ENCODE assay signal across 11 mouse cellular contexts in genomic region chr14:31832022-31832421, GRCm38 (mm10). TPM values are rescaled to one million over a fixed set of nuclear protein-coding genes. Genes with fewer than 3 reads are reported as not detected.
A peak's percentile ranks its signal among the peaks of the same experiment; 100 is the strongest.
DNase-seq lines count a peak whose midpoint lies in the region; ATAC-seq and TF ChIP-seq lines count a peak whose summit lies in the region.
"Had no signal": no experiment of that assay in that cellular context is flagged by ENCODE, and none has a peak within 500 bp of the region (broad histone marks: within the 10 kb centered on the region; RNA-seq: fewer than 3 reads in every experiment).

No protein-coding gene starts in this region.

- H3K4me2 ChIP-seq in forebrain, embryonic 11.5 days (ENCODE audit: low read depth, low read length, severe bottlenecking) = no peak overlapping the region
- peak overlapping the region; percentile 87 for H3K4me2 ChIP-seq in forebrain, embryonic 13.5 days
- H3K4me2 ChIP-seq in liver, postnatal 0 days (ENCODE audit: low read depth, low read length) = peak overlapping the region; percentile 91; the same call in 1 of the 2 replicates
- no peak overlapping the region for H3K4me2 ChIP-seq in kidney, embryonic 15.5 days

- H3K27ac ChIP-seq in forebrain, embryonic 10.5 days = no peak overlapping the region
- no peak overlapping the region for H3K27ac ChIP-seq in forebrain, embryonic 11.5 days (ENCODE audit: low read depth, low read length)
- no peak overlapping the region for H3K27ac ChIP-seq in forebrain, embryonic 13.5 days
- H3K27ac ChIP-seq in liver, postnatal 0 days (ENCODE audit: low read depth) = no peak overlapping the region
- no peak overlapping the region for H3K27ac ChIP-seq in kidney, embryonic 15.5 days

- H3K4me3 ChIP-seq in forebrain, embryonic 10.5 days = peak overlapping the region; percentile 93
- no peak overlapping the region for H3K4me3 ChIP-seq in forebrain, embryonic 11.5 days (ENCODE audit: low read depth, low read length)
- peak overlapping the region; percentile 98; the same call in 1 of the 2 replicates for H3K4me3 ChIP-seq in forebrain, embryonic 13.5 days
- no peak overlapping the region for H3K4me3 ChIP-seq in liver, postnatal 0 days (ENCODE audit: low read depth, low read length)
- H3K4me3 ChIP-seq in kidney, embryonic 15.5 days (replicated peaks) = no peak overlapping the region

- H3K36me3 ChIP-seq in forebrain, embryonic 10.5 days (replicated peaks) = peaks cover 3% of the 10 kb centered on the region; the same call in 1 of the 2 replicates
- H3K36me3 ChIP-seq in forebrain, embryonic 11.5 days (ENCODE audit: control insufficient read depth, insufficient read depth, low read length) = no peaks in the 10 kb centered on the region
- H3K36me3 ChIP-seq in forebrain, embryonic 13.5 days (ENCODE audit: poor library complexity, severe bottlenecking) = no peaks in the 10 kb centered on the region
- no peaks in the 10 kb centered on the region for H3K36me3 ChIP-seq in liver, postnatal 0 days (replicated peaks; ENCODE audit: insufficient read depth, low read length)
- H3K36me3 ChIP-seq in kidney, embryonic 15.5 days = no peaks in the 10 kb centered on the region
- H3K36me3 ChIP-seq: stomach, embryonic 15.5 days had no signal

- WGBS in forebrain, embryonic 10.5 days = 61% methylated on average over 4 of the region's 4 CpGs
- 41% methylated on average over 4 of the region's 4 CpGs for WGBS in forebrain, embryonic 11.5 days
- WGBS in forebrain, embryonic 13.5 days = 36% methylated on average over 4 of the region's 4 CpGs
- WGBS in liver, postnatal 0 days (ENCODE audit: insufficient replicate concordance) = 38% methylated on average over 4 of the region's 4 CpGs
- WGBS in kidney, embryonic 15.5 days = 39% methylated on average over 4 of the region's 4 CpGs

- no peak for TF ChIP-seq CTCF in liver, postnatal 0 days (IDR thresholded peaks at IDR 0.05; ENCODE audit: low read depth)

- no peak for ATAC-seq in forebrain, embryonic 11.5 days (replicated peaks; ENCODE audit: low FRiP score)
- no peak for ATAC-seq in forebrain, embryonic 13.5 days
- no peak for ATAC-seq in liver, postnatal 0 days
- ATAC-seq in kidney, embryonic 15.5 days (replicated peaks; ENCODE audit: low FRiP score) = no peak
- ATAC-seq in erythroid progenitor cell, adult 5-6 weeks (replicated peaks; ENCODE audit: low FRiP score, poor library complexity, severe bottlenecking) = no peak
- ATAC-seq: Patski had no signal

- DNase-seq in forebrain, embryonic 10.5 days (ENCODE audit: extremely low spot score, low spot score) = no peak
- DNase-seq in forebrain, embryonic 11.5 days (ENCODE audit: low spot score) = no peak
- peak; percentile 20 for DNase-seq in 416B (ENCODE audit: low read depth)
- no peak for DNase-seq in liver, postnatal 0 days
- no peak for DNase-seq in gastrocnemius, postnatal 25 days
- DNase-seq: adrenal gland, postnatal 25 days had no signal

- TF ChIP-seq EP300 in liver, postnatal 0 days (IDR thresholded peaks at IDR 0.05; ENCODE audit: low read depth) = no peak

- H3K4me1 ChIP-seq in forebrain, embryonic 10.5 days = peaks cover 34% of the 10 kb centered on the region
- peaks cover 2% of the 10 kb centered on the region; the same call in 1 of the 2 replicates for H3K4me1 ChIP-seq in forebrain, embryonic 11.5 days (replicated peaks; ENCODE audit: control insufficient read depth, insufficient read depth, low read length)
- H3K4me1 ChIP-seq in forebrain, embryonic 13.5 days = peaks cover 21% of the 10 kb centered on the region
- H3K4me1 ChIP-seq in liver, postnatal 0 days (ENCODE audit: insufficient read depth) = peaks cover 8% of the 10 kb centered on the region
- H3K4me1 ChIP-seq in kidney, embryonic 15.5 days = 0 out of 2 replicates have a peak, but pooled peaks cover 6% of the 10 kb centered on the region

- peaks cover 10% of the 10 kb centered on the region for H3K9me3 ChIP-seq in forebrain, embryonic 10.5 days
- peaks cover 4% of the 10 kb centered on the region; the same call in 1 of the 2 replicates for H3K9me3 ChIP-seq in forebrain, embryonic 11.5 days (ENCODE audit: control insufficient read depth, low read length)
- peaks cover 9% of the 10 kb centered on the region for H3K9me3 ChIP-seq in forebrain, embryonic 13.5 days (replicated peaks)
- 0 out of 2 replicates have a peak, but pooled peaks cover 2% of the 10 kb centered on the region for H3K9me3 ChIP-seq in liver, postnatal 0 days (ENCODE audit: low read length)
- peaks cover 3% of the 10 kb centered on the region; the same call in 1 of the 2 replicates for H3K9me3 ChIP-seq in kidney, embryonic 15.5 days (replicated peaks)
- H3K9me3 ChIP-seq: stomach, embryonic 15.5 days had no signal

- H3K27me3 ChIP-seq in forebrain, embryonic 10.5 days (ENCODE audit: poor library complexity, severe bottlenecking) = no peaks in the 10 kb centered on the region
- no peaks in the 10 kb centered on the region for H3K27me3 ChIP-seq in forebrain, embryonic 11.5 days (ENCODE audit: control insufficient read depth, insufficient read depth, low read length)
- H3K27me3 ChIP-seq in forebrain, embryonic 13.5 days = no peaks in the 10 kb centered on the region
- no peaks in the 10 kb centered on the region for H3K27me3 ChIP-seq in liver, postnatal 0 days (ENCODE audit: insufficient read depth, low read length)
- no peaks in the 10 kb centered on the region for H3K27me3 ChIP-seq in kidney, embryonic 15.5 days
- H3K27me3 ChIP-seq: Patski; stomach, embryonic 15.5 days had no signal

- no peak overlapping the region for H3K9ac ChIP-seq in forebrain, embryonic 11.5 days (ENCODE audit: low read length)
- no peak overlapping the region; the same call in 1 of the 2 replicates for H3K9ac ChIP-seq in forebrain, embryonic 13.5 days
- H3K9ac ChIP-seq in liver, postnatal 0 days (replicated peaks) = no peak overlapping the region
- H3K9ac ChIP-seq in kidney, embryonic 15.5 days = no peak overlapping the region
- H3K9ac ChIP-seq: stomach, embryonic 15.5 days had no signal

RNA-seq across cellular contexts. Expression of gene Ankrd28, which starts 1.6 kb away (rescaled TPM):
- 13.3 and 14.1 TPM in 2 replicates for polyA plus RNA-seq in forebrain, embryonic 10.5 days (2016; fragmentation: Nextera tagmentation; extraction: Ambion mirVana)
- 13.8 and 14.1 TPM in 2 replicates for polyA plus RNA-seq in forebrain, embryonic 11.5 days (2014; fragmentation: Nextera tagmentation; extraction: Ambion mirVana)
- 10.0 and 11.3 TPM in 2 replicates for polyA plus RNA-seq in forebrain, embryonic 13.5 days (2015; fragmentation: Nextera tagmentation; extraction: Ambion mirVana)
- 3.2 TPM in 2 replicates for polyA plus RNA-seq in liver, postnatal 0 days (2015; fragmentation: Nextera tagmentation; extraction: Ambion mirVana)
- 10 to 100 TPM; 34.6 to 41.3 TPM for total RNA-seq in gastrocnemius, postnatal 25 days (2021)
- polyA plus RNA-seq in kidney, embryonic 15.5 days (2015; fragmentation: Nextera tagmentation; extraction: Ambion mirVana) = 7.3 and 8.4 TPM in 2 replicates
- total RNA-seq in erythroid progenitor cell, adult 5-6 weeks (2015; ENCODE audit: low replicate concordance) = 21.4 and 21.6 TPM in 2 replicates
- 20.4 and 26.2 TPM in 2 replicates for total RNA-seq in erythroid progenitor cell, adult 5-6 weeks (2017; ENCODE audit: low replicate concordance)

Comparison
In these comparisons a context has a peak if more than half of its experiments do, and no peak if none do; other contexts are left out.
1. H3K4me3 ChIP-seq: peak in forebrain, embryonic 10.5 days (single experiment) and forebrain, embryonic 13.5 days (single experiment); none in forebrain, embryonic 11.5 days (single experiment), liver, postnatal 0 days (single experiment) and kidney, embryonic 15.5 days (single experiment).
2. H3K4me2 ChIP-seq: peak in forebrain, embryonic 13.5 days (single experiment) and liver, postnatal 0 days (single experiment); none in forebrain, embryonic 11.5 days (single experiment) and kidney, embryonic 15.5 days (single experiment).